Mouse (Mus musculus) heart, postnatal 14 days (tissue): ENCODE measurements around the gene Lpcat2b. TPM values are rescaled to one million over a fixed set of nuclear protein-coding genes. Genes with fewer than 3 reads are reported as not detected.

Experiments used
- DNase-seq, 2 experiments: peaks; one replicate each; pipeline ENCODE4 v3.0.0; 2021 to 2022
- intact Hi-C: fragments of 180-260 bp; cut with DNase I; formaldehyde crosslinking; loops from one replicate; pipeline ENCODE4 v1.15.1; 2025
- total RNA-seq, 2 experiments: library from RNA; stranded (reverse); gene quantifications; 2 replicates each; pipeline ENCODE4 v1.2.3; 2021

Lpcat2b gene
- total RNA-seq, 2 experiments from 2014 or later: not detected

DNA sequence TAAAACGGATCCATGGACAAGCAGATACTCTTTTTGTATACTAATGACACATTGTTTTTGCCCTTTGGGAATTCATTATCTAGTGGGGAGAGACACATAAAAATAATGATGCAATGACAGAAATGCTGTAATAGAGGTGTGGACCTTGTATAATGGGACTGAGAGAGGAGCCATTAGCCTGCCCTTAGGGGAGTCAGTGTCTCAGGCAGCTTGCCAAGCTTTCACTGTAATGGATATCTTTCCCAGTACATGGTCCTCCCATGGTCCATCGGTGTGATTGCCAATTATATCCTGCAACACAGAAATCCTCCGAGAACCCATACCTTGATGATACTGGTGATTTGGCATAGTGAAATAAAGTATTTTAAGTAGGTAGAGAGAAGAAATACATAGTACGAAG lies 12.9 kb downstream of the Lpcat2b start:
- intact Hi-C loops: no loop called here
- DNase-seq: no peak

GRCm38 (mm10) chr5:107447977-107448376 lies 16.6 kb downstream of the Lpcat2b start:
- intact Hi-C loops: no loop called here
- DNase-seq: no peak

DNA sequence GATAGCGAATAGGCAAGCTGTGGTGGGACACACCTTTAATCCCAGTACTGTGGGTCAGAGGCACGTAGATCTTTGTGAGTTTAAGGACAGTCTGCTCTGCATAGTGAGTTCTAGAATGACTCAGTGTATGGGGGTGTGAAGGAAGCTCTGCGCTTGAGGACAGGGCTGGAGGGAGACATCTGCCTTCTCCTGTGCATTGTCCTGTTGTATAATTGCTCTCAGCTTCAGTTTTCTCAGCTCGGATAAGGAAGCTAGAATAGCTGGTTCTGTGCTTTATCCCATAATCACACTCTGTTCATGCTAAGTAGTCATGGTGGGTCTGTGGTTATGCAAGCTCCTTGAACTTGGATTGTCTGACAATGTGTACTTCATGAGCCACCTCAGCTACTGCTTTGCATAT lies 17.4 kb downstream of the Lpcat2b start:
- intact Hi-C loops: no loop called here
- no peak for DNase-seq

DNA sequence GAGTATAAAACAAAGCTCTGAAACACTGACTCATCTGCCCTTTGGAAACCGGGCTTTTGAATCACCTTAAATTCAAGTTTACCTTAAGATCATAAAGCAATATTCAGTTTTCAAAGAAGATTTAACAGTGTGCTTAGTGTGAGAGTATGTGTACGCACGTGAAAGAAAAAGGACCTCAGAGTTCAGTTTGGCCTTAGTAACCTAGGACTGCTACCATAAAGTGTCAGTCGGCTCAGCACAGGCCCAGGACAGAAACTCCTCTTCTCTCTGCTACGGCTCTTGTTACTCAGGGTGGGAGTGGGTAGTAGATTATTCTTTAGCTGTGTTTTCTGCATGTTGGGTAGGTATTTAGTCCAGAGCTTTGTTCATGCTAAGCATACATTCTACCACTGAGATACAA lies 18.3 kb downstream of the Lpcat2b start:
- DNase-seq: no peak
- intact Hi-C loops: no loop called here

DNA sequence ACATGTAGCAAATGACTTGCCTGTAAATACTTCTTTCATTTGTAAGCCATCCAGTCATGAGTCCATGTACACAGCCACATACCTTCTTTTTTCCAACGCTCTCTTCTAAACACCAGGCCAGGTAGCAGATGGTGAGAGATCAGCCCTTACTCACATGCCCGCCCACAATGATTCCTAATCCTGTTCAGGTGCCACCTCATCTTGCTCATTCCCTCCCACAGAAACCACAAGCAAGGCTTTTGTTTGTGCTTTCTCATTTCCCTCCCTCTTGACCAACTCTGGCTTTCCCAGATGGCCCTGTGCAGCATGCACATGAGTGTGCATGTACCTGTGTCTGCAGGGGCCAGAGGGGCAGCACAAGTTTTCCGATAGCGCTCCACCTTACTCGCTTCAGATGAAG lies 18.9 kb downstream of the Lpcat2b start:
- intact Hi-C loops: no loop called here
- no peak for DNase-seq

DNA sequence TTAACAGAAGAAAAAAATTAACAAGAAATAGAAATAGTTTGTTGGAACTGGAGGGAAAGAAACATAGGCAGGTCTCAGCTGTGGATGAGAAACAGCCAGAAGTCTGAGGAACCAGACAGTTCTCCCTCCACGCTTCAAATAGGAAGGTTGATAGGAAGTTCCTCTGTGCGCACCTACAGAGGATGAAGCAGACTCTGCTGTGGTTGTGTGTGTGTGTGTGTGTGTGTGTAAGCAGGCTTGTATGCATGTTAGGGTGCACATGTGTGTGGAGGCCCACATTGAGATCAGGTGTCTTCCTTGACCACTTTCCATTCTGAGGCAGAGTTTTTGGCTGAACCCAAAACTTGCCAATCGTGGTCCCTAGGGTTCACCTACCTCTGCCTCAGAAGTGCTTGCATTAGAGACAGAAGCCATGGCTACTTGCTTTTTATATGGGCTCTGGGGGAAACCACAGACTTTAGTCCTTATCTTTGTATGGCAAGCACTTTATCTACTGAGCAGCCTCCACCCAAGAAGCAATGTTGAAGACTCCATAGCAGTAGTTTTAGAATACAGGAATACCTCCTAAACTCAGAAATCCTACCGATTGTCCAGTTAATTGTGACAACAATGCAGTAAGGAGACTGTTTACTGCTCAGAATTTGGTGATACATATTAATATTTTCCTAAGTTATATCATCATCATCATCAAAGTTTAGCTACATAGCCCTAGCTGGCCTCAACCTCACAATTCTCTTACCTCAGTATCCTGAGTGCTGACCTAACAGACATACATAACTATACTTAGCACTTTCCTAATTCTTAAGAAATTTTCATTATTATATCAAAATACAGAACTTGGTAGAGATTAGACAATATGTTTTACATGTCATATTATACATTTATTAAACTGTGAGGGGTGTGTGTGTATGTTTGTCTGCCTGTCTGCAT lies 31.1 kb downstream of the Lpcat2b start:
- intact Hi-C loops: no loop called here
- DNase-seq: no peak

DNA sequence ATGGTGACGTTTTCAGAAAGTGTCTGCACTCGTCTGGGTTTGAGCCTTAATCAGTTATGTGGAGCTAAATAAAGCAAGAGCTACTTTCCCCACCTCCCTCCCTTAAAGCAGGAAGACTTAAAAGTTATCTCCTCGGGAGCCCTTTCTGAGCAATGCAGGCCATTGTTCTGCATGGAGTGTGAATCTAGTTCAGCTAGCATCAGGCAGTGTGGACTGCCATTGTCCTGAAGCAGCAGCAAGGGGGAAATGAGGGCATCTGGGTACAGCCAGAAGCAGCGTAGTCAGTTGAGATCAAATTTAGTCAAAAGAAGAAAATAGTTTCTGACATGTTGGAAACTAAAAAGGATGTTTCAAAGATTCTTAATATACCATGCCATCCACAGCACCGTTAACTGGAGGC lies 35.2 kb downstream of the Lpcat2b start:
- DNase-seq: no peak
- intact Hi-C loops: no loop called here

- no peak for DNase-seq
- intact Hi-C loops: no loop called here
Observed at GRCm38 (mm10) chr5:107467098-107467497, 35.7 kb downstream of the Lpcat2b start.

DNA sequence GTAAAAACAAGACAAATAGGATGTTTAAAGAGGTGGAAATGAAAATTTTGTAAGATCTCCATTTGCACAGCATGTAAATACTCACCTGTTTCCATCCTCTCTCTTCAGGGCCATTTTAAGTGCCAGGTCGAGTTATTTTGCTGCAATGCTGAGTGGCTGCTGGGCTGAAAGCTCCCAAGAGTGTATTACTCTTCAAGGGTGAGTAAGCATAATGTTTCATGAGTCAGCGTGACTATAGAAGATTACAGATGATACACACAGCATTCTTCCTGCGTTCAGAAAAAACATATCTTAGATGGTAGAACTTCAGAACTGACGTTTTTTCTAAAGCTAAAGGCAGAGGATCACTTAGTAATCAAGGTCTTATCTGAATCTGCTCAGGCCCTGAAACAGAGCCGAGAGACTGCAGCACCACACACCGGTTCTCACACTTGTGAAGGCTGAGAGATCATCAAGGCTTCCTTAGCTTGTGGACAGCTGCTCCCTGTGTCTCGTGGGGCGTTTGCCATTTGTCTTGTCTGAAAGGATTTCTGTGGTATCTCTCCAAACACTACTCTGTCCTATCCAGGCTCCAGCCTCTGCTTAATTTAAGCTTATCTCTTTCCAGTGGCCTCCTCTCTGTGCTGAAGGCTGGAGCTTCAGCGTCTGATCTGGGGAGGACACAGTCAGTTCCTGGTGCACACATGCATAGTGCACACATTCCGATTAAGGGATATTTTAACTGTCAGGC lies 39.4 kb downstream of the Lpcat2b start:
- no peak for DNase-seq
- intact Hi-C loops: no loop called here

GRCm38 (mm10) chr5:107480194-107480593 lies 48.8 kb downstream of the Lpcat2b start:
- intact Hi-C loops: no loop called here
- no peak for DNase-seq

Other genes starting within 250 kb of the Lpcat2b start
- 10 to 100 TPM; 47.3 to 59.0 TPM for gene Tgfbr3, start 141.9 kb upstream of the Lpcat2b start, total RNA-seq
- under 1 TPM; 0.63 to 0.98 TPM for gene Brdt, start 100.4 kb upstream of the Lpcat2b start, total RNA-seq
- under 1 TPM; 0.29 to 0.31 TPM for gene Ephx4, start 28.8 kb upstream of the Lpcat2b start, total RNA-seq
- gene Btbd8, start 6.4 kb downstream of the Lpcat2b start, total RNA-seq: 1 to 10 TPM; 4.4 to 4.5 TPM
- gene Gm42669, start 76.1 kb downstream of the Lpcat2b start, total RNA-seq: under 1 TPM; 0.07 to 0.12 TPM
- not detected for gene 1700028K03Rik, start 103.2 kb downstream of the Lpcat2b start, total RNA-seq
- 1 to 10 TPM; 7.0 to 8.2 TPM for gene Rpap2, start 165.8 kb downstream of the Lpcat2b start, total RNA-seq
- 1 to 10 TPM; 5.0 to 7.0 TPM for gene Glmn, start 166.3 kb downstream of the Lpcat2b start, total RNA-seq